ENCODE assay signal across 1 mouse cellular context in genomic region chr5:37830436-37830835, GRCm38 (mm10). TPM values are rescaled to one million over a fixed set of nuclear protein-coding genes. Genes with fewer than 3 reads are reported as not detected.
"Had no signal": no experiment of that assay in that cellular context is flagged by ENCODE, and none has a peak within 500 bp of the region (broad histone marks: within the 10 kb centered on the region; RNA-seq: fewer than 3 reads in every experiment).

No protein-coding gene starts in this region.

RNA-seq across cellular contexts. Expression of gene Msx1, which starts 6.1 kb away (rescaled TPM):
- polyA plus RNA-seq: inflammation-experienced regulatory T-cells, adult 6 months had no signal
